Mouse (Mus musculus): Measurements from ENCODE around the gene Cyp4f39. TPM values are rescaled to one million over a fixed set of nuclear protein-coding genes. Genes with fewer than 3 reads are reported as not detected.
"Not testable (repeated sequence)": the region's sequence is repeated elsewhere in the genome, so short reads cannot be mapped to it uniquely, and the experiment has no call there.

The Cyp4f39 gene
- total RNA-seq, 2 experiments from 2014 or later = 0.17 to 0.43 TPM

- no peak for DNase-seq
These were observed 22.5 kb downstream of the Cyp4f39 start for GRCm38 (mm10) chr17:32474954-32475560.

- no peak for DNase-seq
These were observed 24.7 kb downstream of the Cyp4f39 start for GRCm38 (mm10) chr17:32477204-32477603.

DNA sequence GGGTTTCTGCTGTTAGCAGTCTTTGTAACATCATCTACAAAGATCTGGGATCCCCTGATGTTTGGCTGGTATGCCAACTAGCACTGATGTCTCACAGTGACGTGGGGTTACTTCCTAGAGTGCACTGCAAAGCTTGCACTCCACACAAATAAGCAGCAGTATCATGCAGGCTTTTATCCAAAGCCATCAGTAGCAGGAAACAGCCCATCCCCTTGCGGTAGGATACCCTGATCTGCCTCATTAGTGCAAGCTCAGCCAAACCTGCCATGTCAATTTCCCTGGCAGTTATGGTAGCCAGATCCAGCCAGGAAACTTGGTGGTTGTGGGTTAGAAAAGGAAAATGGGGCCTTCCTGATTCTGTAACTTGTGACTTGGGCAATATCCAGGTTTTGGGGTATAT, 26.2 kb downstream of the Cyp4f39 start:
- DNase-seq = no peak

GRCm38 (mm10) chr17:32479554-32480506, 27.3 kb downstream of the Cyp4f39 start:
- peak; percentile 46 for DNase-seq

DNA sequence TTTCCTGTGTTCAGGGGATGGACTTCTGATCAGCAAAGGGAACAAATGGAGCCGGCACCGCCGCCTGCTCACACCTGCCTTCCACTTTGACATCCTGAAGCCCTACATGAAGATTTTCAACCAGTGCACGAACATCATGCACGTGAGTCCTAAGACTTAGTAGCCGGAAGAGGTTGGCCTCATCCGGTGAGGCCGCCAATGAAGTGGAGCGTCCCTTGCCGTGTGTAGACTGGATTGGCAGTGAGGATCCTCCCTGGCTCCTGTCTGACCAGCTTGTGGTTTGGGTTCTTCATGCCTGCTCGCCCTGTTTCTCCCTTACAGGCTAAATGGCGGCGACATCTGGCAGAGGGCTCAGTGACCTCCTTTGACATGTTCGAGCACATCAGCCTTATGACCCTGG, 29.2 kb downstream of the Cyp4f39 start:
- DNase-seq = no peak

DNA sequence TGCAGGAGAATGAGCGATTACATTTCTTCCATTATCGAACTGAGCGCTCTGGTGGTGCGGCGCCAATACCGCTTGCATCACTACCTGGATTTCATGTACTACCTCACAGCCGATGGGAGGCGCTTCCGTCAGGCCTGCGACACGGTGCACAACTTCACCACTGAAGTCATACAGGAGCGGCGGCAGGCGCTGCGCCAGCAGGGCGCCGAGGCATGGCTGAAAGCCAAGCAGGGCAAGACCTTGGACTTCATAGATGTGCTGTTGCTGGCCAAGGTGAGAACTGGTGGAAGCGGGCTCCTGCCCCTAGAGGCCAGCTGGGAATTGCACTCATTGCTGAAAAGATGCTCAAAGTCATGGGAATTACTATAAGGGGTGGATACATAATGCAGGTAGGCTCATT, 30.7 kb downstream of the Cyp4f39 start:
- DNase-seq = peak; percentile 92

DNA sequence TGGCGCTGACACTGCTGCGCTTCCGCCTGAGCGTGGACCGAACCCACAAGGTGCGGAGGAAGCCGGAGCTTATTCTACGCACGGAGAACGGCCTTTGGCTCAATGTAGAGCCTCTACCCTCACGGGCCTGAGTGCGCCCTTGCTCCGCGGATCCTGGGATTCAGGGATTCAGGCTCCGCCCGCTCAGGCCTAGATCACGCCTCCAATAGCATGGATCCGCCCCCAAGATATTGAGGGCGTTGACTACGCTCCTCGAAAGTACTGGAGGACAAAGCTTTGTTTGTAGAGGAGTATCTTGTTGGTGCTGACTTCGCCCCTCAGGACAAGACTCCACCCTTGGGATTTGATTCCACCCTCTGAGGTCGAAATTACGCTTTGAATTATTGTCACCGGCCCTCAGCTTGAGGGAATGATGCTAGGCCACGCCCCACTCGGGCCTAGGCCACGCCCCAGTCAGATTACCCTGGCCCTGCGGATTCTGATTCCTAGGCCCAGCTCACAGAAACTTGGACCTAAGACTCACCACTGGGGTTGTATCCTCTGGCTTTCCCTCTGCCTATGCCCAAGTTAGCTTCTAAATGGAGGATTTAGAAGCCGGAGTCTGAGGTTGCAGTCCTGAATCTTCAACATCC, 39.9 kb downstream of the Cyp4f39 start:
- DNase-seq = peak; percentile 46

DNA sequence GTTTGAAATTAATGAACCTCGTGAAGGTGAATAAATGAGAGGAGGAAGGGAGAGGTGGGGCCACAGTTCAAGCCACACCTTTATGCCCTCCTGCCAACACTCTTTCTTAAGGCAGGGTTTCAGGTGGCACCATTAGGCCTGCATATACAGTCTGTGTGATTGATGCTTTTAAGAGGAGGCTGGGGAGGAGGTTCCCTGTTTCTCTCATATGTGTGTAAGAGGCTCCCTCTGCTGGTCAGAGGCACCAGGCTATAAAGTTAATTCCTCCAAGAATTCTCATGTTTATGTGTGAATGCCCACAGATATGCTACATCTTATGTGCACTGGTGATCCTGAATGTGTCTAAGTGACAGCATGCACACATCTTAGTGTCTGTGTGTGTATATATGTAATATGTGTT, 42.1 kb downstream of the Cyp4f39 start:
- peak; percentile 77 for DNase-seq

- not testable (repeated sequence) for DNase-seq
These were observed 48.0 kb downstream of the Cyp4f39 start for GRCm38 (mm10) chr17:32500511-32500910.

DNA sequence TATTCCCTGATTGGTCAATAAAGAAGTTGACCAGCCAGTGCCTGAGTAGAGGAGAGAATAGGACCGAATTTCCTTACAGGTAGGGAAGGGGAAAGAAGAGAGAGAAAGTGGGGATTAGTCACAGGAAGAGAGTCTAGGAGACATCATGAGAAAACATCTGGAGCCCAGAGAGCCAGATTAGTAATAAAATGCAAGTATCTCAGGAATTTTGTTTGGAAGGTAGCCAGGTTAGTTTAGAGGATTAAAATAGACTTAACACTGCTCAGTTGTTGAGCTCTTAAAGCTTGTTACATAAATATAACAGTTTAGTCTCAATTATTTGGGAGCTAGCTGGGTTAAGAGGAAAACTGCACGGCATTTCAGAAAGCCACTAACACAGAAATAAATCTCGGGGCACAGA, 48.5 kb downstream of the Cyp4f39 start:
- DNase-seq = no peak

DNA sequence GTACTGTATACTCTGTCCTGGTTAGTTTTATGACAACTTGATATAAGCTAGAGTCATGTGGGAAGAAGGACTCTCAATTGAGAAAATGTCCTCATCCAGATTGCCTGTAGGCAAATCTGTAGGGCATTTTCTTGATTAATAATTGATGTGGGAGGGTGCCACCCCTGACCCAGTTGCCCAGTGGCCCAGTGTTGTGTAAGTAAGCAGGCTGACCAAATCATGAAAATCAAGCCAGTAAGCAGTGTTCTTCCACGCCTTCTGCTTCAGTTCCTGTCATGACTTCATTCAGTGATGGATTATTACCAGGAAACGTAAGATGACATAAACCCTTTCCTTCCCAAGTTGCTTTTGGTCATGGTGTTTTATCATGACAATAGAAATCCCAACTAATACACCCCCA, 50.6 kb downstream of the Cyp4f39 start:
- no peak for DNase-seq

- DNase-seq = peak; percentile 53
These were observed 53.6 kb downstream of the Cyp4f39 start, which contains the start of gene Cyp4f17 for GRCm38 (mm10) chr17:32505851-32506728. TSS of gene Cyp4f17 (plus strand) at chr17:32506050.

GRCm38 (mm10) chr17:32506729-32507245, 54.3 kb downstream of the Cyp4f39 start:
- no peak for DNase-seq

DNA sequence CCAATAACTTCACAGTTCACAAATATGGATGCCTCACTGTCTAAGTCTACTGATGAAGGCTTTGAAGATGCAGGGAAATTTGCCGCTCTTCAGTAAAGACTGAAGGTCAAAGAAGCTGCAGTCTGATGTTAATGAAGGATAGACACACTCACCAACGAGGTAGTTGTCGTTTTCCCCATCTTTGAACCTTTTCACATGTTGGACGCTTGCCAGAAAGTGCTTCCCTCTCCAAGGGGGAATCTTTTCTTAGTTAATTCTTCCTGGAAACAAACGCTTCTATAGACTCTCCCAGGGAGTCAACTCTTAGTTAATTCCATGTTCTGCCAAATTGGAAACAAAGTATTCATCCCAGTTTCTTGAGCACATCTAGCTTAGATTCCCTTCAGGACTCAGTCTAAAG, 63.6 kb downstream of the Cyp4f39 start:
- DNase-seq = no peak

DNA sequence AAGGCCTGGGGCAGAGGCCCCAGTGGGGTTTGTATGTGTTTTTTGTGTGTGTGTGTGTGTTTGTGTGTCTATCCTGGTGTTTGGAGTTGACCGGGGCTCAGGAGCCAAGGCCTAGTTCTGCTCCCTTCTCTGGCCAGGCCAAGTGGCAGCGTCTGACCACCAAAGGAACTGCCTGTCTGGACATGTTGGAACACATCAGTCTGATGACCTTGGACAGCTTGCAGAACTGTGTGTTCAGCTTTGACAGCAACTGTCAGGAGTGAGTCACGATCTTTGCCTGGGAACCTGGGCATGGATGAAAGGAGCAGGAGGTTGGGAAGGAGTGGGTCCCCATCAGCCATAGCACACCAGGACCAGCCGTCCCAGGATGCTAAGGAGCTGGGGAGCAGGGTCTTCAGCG, 69.5 kb downstream of the Cyp4f39 start:
- no peak for DNase-seq

GRCm38 (mm10) chr17:32522386-32522785, 69.9 kb downstream of the Cyp4f39 start:
- no peak for DNase-seq

- no peak for DNase-seq
These were observed 70.3 kb downstream of the Cyp4f39 start for GRCm38 (mm10) chr17:32522816-32523215.

DNA sequence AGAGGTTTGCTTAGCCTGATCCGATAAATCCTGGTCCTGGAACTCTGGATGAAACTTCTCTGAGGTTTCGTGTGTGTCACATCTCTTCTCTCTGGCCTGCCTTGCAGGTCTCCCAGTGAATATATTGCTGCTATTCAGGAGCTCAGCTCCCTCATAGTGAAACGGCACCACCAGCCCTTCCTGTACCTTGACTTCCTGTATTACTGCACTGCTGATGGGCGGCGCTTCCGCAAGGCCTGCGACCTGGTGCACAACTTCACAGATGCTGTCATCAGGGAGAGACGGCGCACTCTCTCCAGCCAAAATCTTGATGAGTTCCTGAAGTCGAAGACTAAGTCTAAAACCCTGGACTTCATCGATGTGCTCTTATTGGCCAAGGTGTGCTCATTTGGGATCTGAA, 71.4 kb downstream of the Cyp4f39 start:
- DNase-seq = no peak

- not testable (repeated sequence) for DNase-seq
These were observed 73.8 kb downstream of the Cyp4f39 start for GRCm38 (mm10) chr17:32526341-32526740.

DNA sequence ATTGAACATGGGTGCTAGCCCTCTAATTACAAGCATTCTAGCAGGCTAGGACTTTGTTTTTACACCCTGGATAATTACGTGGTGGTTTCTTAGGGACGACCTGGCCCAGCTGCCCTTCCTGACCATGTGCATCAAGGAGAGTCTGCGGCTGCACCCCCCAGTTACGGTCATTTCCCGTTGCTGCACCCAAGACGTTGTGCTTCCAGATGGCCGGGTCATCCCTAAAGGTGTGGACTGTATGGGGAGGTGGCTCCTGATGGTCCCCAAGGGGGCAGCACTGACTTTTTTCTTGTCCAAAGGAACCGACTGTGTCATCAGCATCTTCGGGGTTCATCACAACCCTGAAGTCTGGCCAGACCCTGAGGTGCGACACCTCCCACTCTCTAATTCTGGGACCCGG, 75.2 kb downstream of the Cyp4f39 start:
- DNase-seq = no peak

- peak; percentile 94 for DNase-seq
These were observed 76.2 kb downstream of the Cyp4f39 start for GRCm38 (mm10) chr17:32528408-32529337.
